Mouse (Mus musculus): ENCODE results near the gene Gnb2. TPM values are rescaled to one million over a fixed set of nuclear protein-coding genes. Genes with fewer than 3 reads are reported as not detected.

Gene Gnb2
- polyA plus RNA-seq, 1 experiment: 332 TPM

DNA sequence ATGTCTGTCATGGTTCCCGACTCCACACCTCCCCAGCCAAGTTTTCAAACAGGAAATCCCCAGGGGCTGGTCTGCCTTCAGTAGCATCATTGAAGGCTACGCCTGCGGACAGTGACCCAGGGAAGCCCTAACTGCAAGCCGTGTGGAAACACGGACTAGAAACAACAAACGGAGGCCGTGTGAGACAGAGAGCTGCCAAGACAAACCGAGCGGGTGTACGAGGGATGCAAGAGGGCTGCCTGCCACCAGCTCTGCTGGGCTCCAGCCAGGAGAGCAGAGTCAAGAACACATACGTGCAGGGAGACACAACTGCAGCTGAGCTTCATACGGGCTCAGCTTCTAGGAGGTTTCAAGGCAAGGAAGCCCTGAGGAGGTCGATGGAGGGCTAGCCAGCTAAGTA lies 39.5 kb downstream of the Gnb2 start:
- no peaks in the 10 kb centered on the region for H3K36me3 ChIP-seq (replicated peaks; ENCODE audit: low read length)
- TF ChIP-seq FLI1 (IDR thresholded peaks at IDR 0.05; ENCODE audit: low read length): no peak
- no peak for TF ChIP-seq GATA1 (IDR thresholded peaks at IDR 0.05; ENCODE audit: borderline replicate concordance, low read length)
- no peaks in the 10 kb centered on the region for H3K4me1 ChIP-seq
- H3K9me3 ChIP-seq: no peaks in the 10 kb centered on the region
- peaks cover 26% of the 10 kb centered on the region for H3K27me3 ChIP-seq (replicated peaks)
- H3K4me3 ChIP-seq (replicated peaks): no peak overlapping the region

DNA sequence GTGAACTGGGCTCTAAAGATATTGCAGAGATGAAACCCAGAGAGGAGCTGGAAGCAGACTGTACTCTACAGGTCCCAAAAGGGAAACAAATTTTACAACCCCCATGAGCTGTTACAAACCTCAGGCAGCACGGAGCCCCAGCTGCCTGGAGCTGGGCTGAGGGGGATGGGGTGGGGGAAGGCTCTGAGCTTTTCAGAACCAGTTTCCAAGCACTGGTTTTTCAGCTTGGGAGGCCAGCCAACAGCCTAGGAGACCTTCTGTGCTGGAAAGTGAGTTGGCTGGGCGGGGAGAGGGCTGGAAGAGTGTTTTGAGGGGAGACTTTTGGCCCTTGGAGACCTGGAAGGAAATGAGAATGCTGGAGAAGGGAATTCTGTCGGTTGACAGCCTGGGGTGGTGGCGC lies 41.8 kb downstream of the Gnb2 start:
- Histone ChIP-seq H3K9me3 (peaks cover 7% of the 10 kb centered on the region), H3K27me3 (replicated peaks) (peaks cover 36% of the 10 kb centered on the region), H3K4me1 (no peaks in the 10 kb centered on the region), H3K36me3 (replicated peaks; ENCODE audit: low read length) (no peaks in the 10 kb centered on the region), H3K4me3 (replicated peaks) (no peak overlapping the region)
- no peak for TF ChIP-seq FLI1 (IDR thresholded peaks at IDR 0.05; ENCODE audit: low read length)
- no peak for TF ChIP-seq GATA1 (IDR thresholded peaks at IDR 0.05; ENCODE audit: borderline replicate concordance, low read length)

DNA sequence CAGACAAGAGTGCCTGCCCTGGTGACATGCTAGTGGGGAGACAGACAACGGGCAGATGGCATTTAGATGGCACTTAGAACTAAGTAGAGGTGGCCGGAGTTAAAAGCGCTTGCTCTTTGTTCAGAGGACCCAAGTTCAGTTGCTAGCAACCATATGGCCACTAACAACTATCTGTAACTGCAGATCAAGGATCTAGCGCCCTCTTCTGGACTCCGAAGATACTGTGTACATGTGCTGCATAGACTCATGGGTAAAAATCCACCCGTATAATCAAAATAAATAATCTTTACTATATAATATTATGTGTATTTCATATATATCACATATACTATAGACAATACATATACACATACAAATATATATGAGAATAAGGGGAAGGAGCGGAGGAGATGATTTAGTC lies 45.7 kb downstream of the Gnb2 start:
- Histone ChIP-seq H3K4me3 (replicated peaks) (no peak overlapping the region), H3K27me3 (replicated peaks) (peaks cover 62% of the 10 kb centered on the region), H3K36me3 (replicated peaks; ENCODE audit: low read length) (no peaks in the 10 kb centered on the region), H3K9me3 (peaks cover 7% of the 10 kb centered on the region), H3K4me1 (no peaks in the 10 kb centered on the region)
- no peak for TF ChIP-seq GATA1 (IDR thresholded peaks at IDR 0.05; ENCODE audit: borderline replicate concordance, low read length)
- TF ChIP-seq FLI1 (IDR thresholded peaks at IDR 0.05; ENCODE audit: low read length): no peak

DNA sequence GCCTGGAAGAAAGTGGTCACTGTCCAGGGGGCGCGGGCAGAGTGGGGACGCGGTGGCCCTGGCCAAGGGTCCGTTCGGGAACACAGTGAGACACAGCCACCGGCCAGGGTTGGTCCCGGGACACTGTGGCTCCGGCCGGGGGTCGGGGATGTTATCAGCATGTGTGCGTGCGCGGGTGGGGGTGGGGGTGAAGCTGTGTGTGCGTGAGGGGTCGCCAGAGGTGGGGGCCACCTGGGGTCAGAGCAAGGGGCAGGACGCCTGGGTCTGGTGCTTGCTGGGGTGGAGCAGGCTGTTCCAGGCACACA lies 47.5 kb downstream of the Gnb2 start:
- peaks cover 7% of the 10 kb centered on the region for H3K9me3 ChIP-seq
- no peaks in the 10 kb centered on the region for H3K36me3 ChIP-seq (replicated peaks; ENCODE audit: low read length)
- TF ChIP-seq FLI1 (IDR thresholded peaks at IDR 0.05; ENCODE audit: low read length) (no peak), GATA1 (IDR thresholded peaks at IDR 0.05; ENCODE audit: borderline replicate concordance, low read length) (no peak)
- no peaks in the 10 kb centered on the region for H3K4me1 ChIP-seq
- peaks cover 64% of the 10 kb centered on the region for H3K27me3 ChIP-seq (replicated peaks)
- no peak overlapping the region for H3K4me3 ChIP-seq (replicated peaks)

DNA sequence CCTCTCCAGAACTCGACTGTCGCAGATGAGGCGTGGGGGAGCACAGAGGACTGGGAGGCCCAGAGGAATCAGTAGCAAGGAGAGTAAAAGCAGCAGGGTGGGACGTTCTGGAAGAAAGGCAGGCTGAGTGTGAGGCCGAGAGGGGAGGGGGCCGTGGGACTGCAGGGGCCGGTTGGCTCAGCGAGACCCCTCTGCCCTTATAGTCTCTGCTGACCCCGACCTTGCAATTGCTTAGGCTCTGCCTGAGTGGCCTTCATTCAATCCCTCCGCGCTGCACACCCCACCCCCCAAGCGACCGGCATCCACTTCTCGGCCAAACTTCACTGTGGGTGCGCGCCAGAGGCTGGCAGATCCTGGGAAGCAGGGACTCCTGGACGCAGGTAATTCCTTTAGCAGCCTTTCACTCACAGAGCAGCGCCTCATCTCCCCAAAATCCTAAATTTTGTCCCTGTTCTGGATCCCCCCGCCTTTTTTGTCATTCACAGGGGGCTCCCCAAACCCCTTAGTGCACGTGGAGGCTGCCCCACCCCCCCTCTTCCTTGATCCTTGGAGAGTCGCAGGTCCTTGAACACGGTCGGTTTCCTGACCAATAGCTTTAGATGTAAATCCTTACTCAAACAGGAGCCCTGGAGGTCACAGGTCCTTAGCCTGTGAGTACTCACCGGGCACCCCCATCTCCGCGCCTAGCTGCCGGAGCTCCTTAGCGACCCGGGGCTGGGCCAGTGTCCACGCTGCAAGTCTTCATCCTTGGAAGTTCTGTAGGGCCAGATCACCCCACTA lies 48.0 kb downstream of the Gnb2 start:
- H3K27me3 ChIP-seq (replicated peaks): peaks cover 66% of the 10 kb centered on the region
- no peaks in the 10 kb centered on the region for H3K36me3 ChIP-seq (replicated peaks; ENCODE audit: low read length)
- H3K9me3 ChIP-seq: peaks cover 7% of the 10 kb centered on the region
- H3K4me1 ChIP-seq: no peaks in the 10 kb centered on the region
- H3K4me3 ChIP-seq (replicated peaks): no peak overlapping the region
- TF ChIP-seq GATA1 (IDR thresholded peaks at IDR 0.05; ENCODE audit: borderline replicate concordance, low read length): no peak
- TF ChIP-seq FLI1 (IDR thresholded peaks at IDR 0.05; ENCODE audit: low read length): no peak

DNA sequence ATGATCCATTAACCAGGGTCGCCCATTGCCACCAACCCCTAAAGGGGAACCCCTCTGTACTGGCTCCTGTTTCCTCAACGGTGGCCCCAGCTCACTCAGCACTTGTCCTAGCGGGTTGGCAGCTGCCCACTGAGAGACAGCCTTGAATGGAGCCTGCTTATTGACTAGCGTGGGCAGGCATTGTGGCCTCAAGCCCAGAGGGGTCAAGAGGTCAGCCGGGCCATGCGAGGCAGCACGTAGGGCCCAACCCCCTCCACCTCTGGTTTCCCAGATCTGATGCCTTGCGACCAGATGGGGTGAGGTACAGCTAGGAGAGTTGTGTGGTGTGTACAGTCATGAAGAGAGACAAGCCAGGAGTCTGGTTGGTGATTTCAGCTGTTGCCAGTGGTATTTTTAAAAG lies 51.4 kb downstream of the Gnb2 start:
- no peak overlapping the region for H3K4me3 ChIP-seq (replicated peaks)
- 0 out of 2 replicates have a peak, but pooled peaks cover under 1% of the 10 kb centered on the region for H3K9me3 ChIP-seq
- H3K4me1 ChIP-seq: no peaks in the 10 kb centered on the region
- no peaks in the 10 kb centered on the region for H3K36me3 ChIP-seq (replicated peaks; ENCODE audit: low read length)
- TF ChIP-seq FLI1 (IDR thresholded peaks at IDR 0.05; ENCODE audit: low read length) (no peak), GATA1 (IDR thresholded peaks at IDR 0.05; ENCODE audit: borderline replicate concordance, low read length) (no peak)
- peaks cover 60% of the 10 kb centered on the region for H3K27me3 ChIP-seq (replicated peaks)

DNA sequence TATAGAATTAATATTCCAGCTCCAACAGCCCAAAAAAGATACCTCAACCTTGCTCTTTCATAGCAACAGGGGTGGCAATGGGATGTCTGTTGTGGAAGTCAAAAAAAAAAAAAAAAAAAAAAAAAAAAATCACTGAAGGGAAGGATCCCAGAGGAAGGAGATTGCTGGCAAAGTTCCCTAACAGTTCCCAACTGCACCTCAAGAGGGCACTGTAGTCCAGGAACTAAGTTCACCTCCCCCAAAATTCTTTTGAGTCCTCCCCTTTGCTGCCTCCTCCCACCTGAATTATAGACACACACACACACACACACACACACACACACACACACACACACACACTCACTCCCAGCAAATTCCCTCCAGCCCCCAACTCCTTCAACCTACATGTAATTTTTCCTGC lies 52.2 kb downstream of the Gnb2 start:
- Histone ChIP-seq H3K4me1 (no peaks in the 10 kb centered on the region), H3K27me3 (replicated peaks) (peaks cover 56% of the 10 kb centered on the region), H3K4me3 (replicated peaks) (no peak overlapping the region), H3K9me3 (no peaks in the 10 kb centered on the region), H3K36me3 (replicated peaks; ENCODE audit: low read length) (no peaks in the 10 kb centered on the region)
- TF ChIP-seq FLI1 (IDR thresholded peaks at IDR 0.05; ENCODE audit: low read length): no peak
- TF ChIP-seq GATA1 (IDR thresholded peaks at IDR 0.05; ENCODE audit: borderline replicate concordance, low read length): no peak

Other genes with a start within 250 kb of the Gnb2 start
- 206 and 642 TPM in 2 replicates for gene Ache, start 246.0 kb downstream of the Gnb2 start, polyA plus RNA-seq (2012; ENCODE audit: insufficient read depth, low replicate concordance)
- 278 and 294 TPM in 2 replicates for gene Ufsp1, start 238.9 kb downstream of the Gnb2 start, polyA plus RNA-seq (2012; ENCODE audit: insufficient read depth, low replicate concordance)
- gene Srrt, start 225.8 kb downstream of the Gnb2 start, polyA plus RNA-seq (2012; ENCODE audit: insufficient read depth, low replicate concordance): 163 and 271 TPM in 2 replicates
- gene Trip6, start 219.1 kb downstream of the Gnb2 start, polyA plus RNA-seq (2012; ENCODE audit: insufficient read depth, low replicate concordance): 35.0 and 68.0 TPM in 2 replicates
- 2.5 and 6.4 TPM in 2 replicates for gene Slc12a9, start 199.9 kb downstream of the Gnb2 start, polyA plus RNA-seq (2012; ENCODE audit: insufficient read depth, low replicate concordance)
- not detected in 2 replicates for gene Ephb4, start 183.4 kb downstream of the Gnb2 start, polyA plus RNA-seq (2012; ENCODE audit: insufficient read depth, low replicate concordance)
- gene Zan, start 56.4 kb downstream of the Gnb2 start, polyA plus RNA-seq (2012; ENCODE audit: insufficient read depth, low replicate concordance): not detected in 2 replicates
- 30.7 and 70.0 TPM in 2 replicates for gene Pop7, start 31.0 kb downstream of the Gnb2 start, polyA plus RNA-seq (2012; ENCODE audit: insufficient read depth, low replicate concordance)
- gene Gigyf1, start 15.0 kb downstream of the Gnb2 start, polyA plus RNA-seq (2012; ENCODE audit: insufficient read depth, low replicate concordance): 13.2 and 15.3 TPM in 2 replicates
- gene Epo, start 268 bp downstream of the Gnb2 start, polyA plus RNA-seq (2012; ENCODE audit: insufficient read depth, low replicate concordance): not detected in 2 replicates
- gene Actl6b, start 20.0 kb upstream of the Gnb2 start, polyA plus RNA-seq (2012; ENCODE audit: insufficient read depth, low replicate concordance): not detected in 2 replicates
- 1.7 and 5.8 TPM in 2 replicates for gene Tfr2, start 36.3 kb upstream of the Gnb2 start, polyA plus RNA-seq (2012; ENCODE audit: insufficient read depth, low replicate concordance)
- 459 and 906 TPM in 2 replicates for gene Mospd3, start 67.5 kb upstream of the Gnb2 start, polyA plus RNA-seq (2012; ENCODE audit: insufficient read depth, low replicate concordance)
- 0.09 and 0.87 TPM in 2 replicates for gene Pcolce, start 80.3 kb upstream of the Gnb2 start, polyA plus RNA-seq (2012; ENCODE audit: insufficient read depth, low replicate concordance)
- 0.15 TPM in 1 of 2 replicates, not detected in the other for gene Fbxo24, start 95.5 kb upstream of the Gnb2 start, polyA plus RNA-seq (2012; ENCODE audit: insufficient read depth, low replicate concordance)
- 138 and 187 TPM in 2 replicates for gene Lrch4, start 95.6 kb upstream of the Gnb2 start, polyA plus RNA-seq (2012; ENCODE audit: insufficient read depth, low replicate concordance)
- gene Gm20605, start 95.7 kb upstream of the Gnb2 start, polyA plus RNA-seq (2012; ENCODE audit: insufficient read depth, low replicate concordance): 5.6 and 30.5 TPM in 2 replicates
- 62.2 and 72.5 TPM in 2 replicates for gene Sap25, start 107.8 kb upstream of the Gnb2 start, polyA plus RNA-seq (2012; ENCODE audit: insufficient read depth, low replicate concordance)
- gene Irs3, start 112.2 kb upstream of the Gnb2 start, polyA plus RNA-seq (2012; ENCODE audit: insufficient read depth, low replicate concordance): 0.95 TPM in 1 of 2 replicates, not detected in the other
- 58.4 and 131 TPM in 2 replicates for gene Agfg2, start 151.2 kb upstream of the Gnb2 start, polyA plus RNA-seq (2012; ENCODE audit: insufficient read depth, low replicate concordance)
- gene Nyap1, start 208.1 kb upstream of the Gnb2 start, polyA plus RNA-seq (2012; ENCODE audit: insufficient read depth, low replicate concordance): 5.9 and 8.4 TPM in 2 replicates
- gene Tsc22d4, start 212.2 kb upstream of the Gnb2 start, polyA plus RNA-seq (2012; ENCODE audit: insufficient read depth, low replicate concordance): 582 and 1,005 TPM in 2 replicates
- 104 and 105 TPM in 2 replicates for gene Ppp1r35, start 245.3 kb upstream of the Gnb2 start, polyA plus RNA-seq (2012; ENCODE audit: insufficient read depth, low replicate concordance)